Mouse (Mus musculus): Measurements from ENCODE around the gene E130208F15Rik. TPM values are rescaled to one million over a fixed set of nuclear protein-coding genes. Genes with fewer than 3 reads are reported as not detected.

E130208F15Rik gene
- polyA plus RNA-seq, 1 experiment from 2014 or later, result not detected

DNA sequence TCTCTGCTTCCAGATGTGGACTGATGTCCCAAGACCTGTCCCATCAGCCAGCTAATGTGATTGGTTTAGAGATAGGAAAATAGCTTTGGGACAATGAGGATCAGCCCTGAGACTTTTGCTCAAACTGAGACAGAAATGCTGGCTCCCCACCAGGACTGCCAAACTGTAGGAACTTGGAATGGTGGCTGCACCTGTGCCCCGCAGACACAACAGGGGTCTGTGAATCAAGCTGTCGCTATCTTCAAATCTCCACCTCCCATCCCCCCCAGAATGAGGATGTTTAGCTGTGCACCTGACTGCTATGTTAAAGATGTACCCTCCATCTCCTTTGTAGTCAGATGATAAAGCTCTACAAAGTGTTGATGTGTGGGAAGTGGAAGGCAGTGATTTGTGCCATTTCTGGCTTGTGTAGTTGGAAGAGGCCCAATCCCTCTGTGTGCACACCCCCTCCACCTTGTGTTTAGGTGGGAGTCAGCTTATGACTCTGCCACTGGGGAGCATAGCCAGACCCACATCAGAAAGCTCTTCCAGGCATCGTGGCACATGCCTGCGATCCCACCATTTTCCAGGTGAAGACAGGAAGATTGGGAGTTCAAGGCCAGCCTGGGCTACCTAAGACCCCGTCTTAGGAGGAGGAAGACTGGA, 2.9 kb downstream of the E130208F15Rik start:
- H3K27ac ChIP-seq (replicated peaks), result no peak overlapping the region
- peaks cover 10% of the 10 kb centered on the region; the same call in 1 of the 2 replicates for H3K27me3 ChIP-seq (replicated peaks)
- H3K4me3 ChIP-seq (replicated peaks), result no peak overlapping the region
- no peak overlapping the region for H3K4me2 ChIP-seq
- H3K9ac ChIP-seq (replicated peaks), result no peak overlapping the region
- no peaks in the 10 kb centered on the region for H3K36me3 ChIP-seq
- H3K4me1 ChIP-seq, result peaks cover 18% of the 10 kb centered on the region
- WGBS, result 88% methylated on average over 5 of the region's 5 CpGs
- no peaks in the 10 kb centered on the region for H3K9me3 ChIP-seq (replicated peaks)
- no peak for ATAC-seq (ENCODE audit: low FRiP score)

DNA sequence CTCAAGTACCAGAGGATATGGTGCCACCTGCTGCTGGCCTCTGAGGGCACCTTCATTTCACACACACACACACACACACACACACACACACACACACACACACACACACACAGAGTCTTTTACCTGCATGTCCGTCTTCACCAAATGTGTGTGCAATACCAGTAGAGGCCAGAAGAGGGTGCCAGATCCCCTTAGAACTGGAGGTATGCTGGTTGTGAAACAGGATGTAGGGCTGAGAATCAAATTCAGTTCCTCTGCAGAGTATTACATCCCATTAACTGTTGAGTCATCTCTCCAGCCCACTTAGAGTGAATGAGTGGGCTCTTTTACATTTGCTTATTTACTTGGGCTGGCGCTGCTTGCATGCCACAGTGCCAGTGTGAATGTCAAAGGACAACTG, 3.8 kb downstream of the E130208F15Rik start:
- Histone ChIP-seq H3K9me3 (replicated peaks) (no peaks in the 10 kb centered on the region), H3K4me3 (replicated peaks) (no peak overlapping the region), H3K27me3 (replicated peaks) (peaks cover 10% of the 10 kb centered on the region; the same call in 1 of the 2 replicates), H3K4me2 (no peak overlapping the region), H3K9ac (replicated peaks) (no peak overlapping the region), H3K27ac (replicated peaks) (no peak overlapping the region), H3K36me3 (no peaks in the 10 kb centered on the region), H3K4me1 (peaks cover 18% of the 10 kb centered on the region)
- WGBS, result 55% methylated on average over 2 of the region's 2 CpGs
- ATAC-seq (ENCODE audit: low FRiP score), result no peak

DNA sequence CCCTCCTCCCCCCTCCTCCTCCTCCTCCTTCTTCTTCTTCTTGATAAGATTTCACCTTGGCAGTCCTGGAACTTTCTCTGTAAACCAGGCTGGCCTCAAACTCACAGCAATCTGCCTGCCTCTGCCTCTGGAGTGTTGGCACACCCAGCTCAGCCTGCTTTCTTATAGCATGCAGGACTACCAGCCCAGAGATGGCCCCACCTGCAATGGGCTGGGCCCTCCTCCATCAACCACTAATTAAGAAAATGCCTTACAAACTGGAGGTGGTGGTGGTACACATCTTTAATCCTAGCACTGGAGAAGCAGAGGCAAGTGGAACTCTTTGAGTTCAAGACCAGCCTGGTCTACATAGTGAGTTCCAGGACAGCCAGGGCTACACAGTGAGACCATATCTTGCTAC, 4.9 kb downstream of the E130208F15Rik start:
- H3K4me3 ChIP-seq (replicated peaks), result no peak overlapping the region
- ATAC-seq (ENCODE audit: low FRiP score), result no peak
- H3K9me3 ChIP-seq (replicated peaks), result no peaks in the 10 kb centered on the region
- no peaks in the 10 kb centered on the region for H3K36me3 ChIP-seq
- peaks cover 10% of the 10 kb centered on the region; the same call in 1 of the 2 replicates for H3K27me3 ChIP-seq (replicated peaks)
- no peak overlapping the region for H3K9ac ChIP-seq (replicated peaks)
- H3K27ac ChIP-seq (replicated peaks), result no peak overlapping the region
- H3K4me1 ChIP-seq, result peaks cover 13% of the 10 kb centered on the region
- H3K4me2 ChIP-seq, result no peak overlapping the region

DNA sequence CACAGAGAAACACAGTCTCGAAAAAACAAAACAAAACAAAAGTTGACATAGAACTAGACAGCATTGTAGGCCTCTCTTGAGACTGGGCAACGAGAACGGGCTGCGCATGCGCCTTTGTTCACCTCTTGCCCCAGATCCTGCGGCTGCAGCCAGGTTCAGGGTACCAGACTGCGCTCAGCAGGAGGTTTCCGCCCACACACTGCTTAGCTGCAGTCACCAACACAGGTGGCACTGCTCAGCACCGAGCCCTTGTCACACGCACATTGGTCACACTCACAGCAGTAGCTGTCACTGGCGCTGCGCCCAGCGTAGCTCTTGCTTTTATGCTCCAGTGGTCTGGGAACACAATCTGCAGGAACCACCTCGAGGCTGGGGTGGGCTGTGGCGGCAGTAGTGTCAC, 5.6 kb downstream of the E130208F15Rik start:
- Histone ChIP-seq H3K4me1 (peaks cover 18% of the 10 kb centered on the region), H3K9ac (replicated peaks) (no peak overlapping the region), H3K4me2 (no peak overlapping the region), H3K27me3 (replicated peaks) (peaks cover 10% of the 10 kb centered on the region; the same call in 1 of the 2 replicates), H3K27ac (replicated peaks) (no peak overlapping the region), H3K9me3 (replicated peaks) (no peaks in the 10 kb centered on the region), H3K4me3 (replicated peaks) (no peak overlapping the region), H3K36me3 (no peaks in the 10 kb centered on the region)
- no peak for ATAC-seq (ENCODE audit: low FRiP score)
- 42% methylated on average over 15 of the region's 15 CpGs for WGBS

DNA sequence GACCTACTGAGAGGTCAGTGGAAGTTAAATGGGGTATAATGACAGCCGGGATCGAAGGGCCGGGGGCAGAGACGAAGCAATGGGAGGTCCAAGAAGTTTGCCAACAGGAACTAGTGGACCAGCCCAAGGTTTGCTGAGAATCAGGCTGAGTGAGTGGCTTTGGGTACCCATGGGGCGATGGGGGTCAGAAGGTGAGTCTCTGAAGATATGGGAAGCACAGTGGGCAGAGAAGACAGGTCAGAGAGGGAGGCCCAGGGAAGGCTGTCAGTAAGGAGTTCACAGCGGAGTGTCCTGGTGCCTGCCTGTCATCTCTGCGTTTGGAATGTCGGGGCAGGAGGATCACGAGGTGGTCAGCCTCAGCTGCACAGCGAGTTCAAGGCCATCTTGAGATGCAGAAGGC, 6.8 kb downstream of the E130208F15Rik start:
- Histone ChIP-seq H3K4me1 (peaks cover 23% of the 10 kb centered on the region), H3K9me3 (replicated peaks) (no peaks in the 10 kb centered on the region), H3K27me3 (replicated peaks) (peaks cover 10% of the 10 kb centered on the region; the same call in 1 of the 2 replicates), H3K9ac (replicated peaks) (no peak overlapping the region), H3K36me3 (no peaks in the 10 kb centered on the region), H3K27ac (replicated peaks) (no peak overlapping the region), H3K4me2 (no peak overlapping the region), H3K4me3 (replicated peaks) (no peak overlapping the region)
- ATAC-seq (ENCODE audit: low FRiP score), result no peak
- 31% methylated on average over 10 of the region's 10 CpGs for WGBS

DNA sequence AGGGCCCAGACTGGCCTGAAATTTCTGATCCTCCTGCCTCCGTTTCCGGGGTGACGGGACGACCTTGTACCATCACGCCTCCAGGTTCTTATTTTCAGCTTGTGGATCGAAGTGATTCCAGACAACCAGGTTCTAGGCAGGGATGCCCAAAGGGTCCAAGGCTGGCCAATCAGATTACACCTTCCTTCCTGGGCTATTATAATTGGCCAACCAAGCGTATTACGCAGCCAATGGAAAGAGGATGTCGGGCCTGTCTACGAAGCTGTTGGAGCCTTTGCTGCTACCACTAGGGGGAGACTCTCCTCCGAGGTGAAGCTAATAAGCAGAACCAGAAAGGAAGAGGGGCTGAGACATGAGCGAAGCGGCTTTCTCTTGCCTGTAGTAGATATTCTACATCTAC, 10.3 kb downstream of the E130208F15Rik start:
- H3K4me3 ChIP-seq (replicated peaks), result peak overlapping the region; percentile 29
- peak overlapping the region; percentile 56 for H3K4me2 ChIP-seq
- no peak overlapping the region for H3K9ac ChIP-seq (replicated peaks)
- peaks cover 37% of the 10 kb centered on the region for H3K4me1 ChIP-seq
- peak; percentile 94 for ATAC-seq (ENCODE audit: low FRiP score)
- peaks cover 24% of the 10 kb centered on the region for H3K27me3 ChIP-seq (replicated peaks)
- peak overlapping the region; percentile 49 for H3K27ac ChIP-seq (replicated peaks)
- H3K9me3 ChIP-seq (replicated peaks), result no peaks in the 10 kb centered on the region
- H3K36me3 ChIP-seq, result no peaks in the 10 kb centered on the region
- WGBS, result 2% methylated on average over 13 of the region's 13 CpGs

DNA sequence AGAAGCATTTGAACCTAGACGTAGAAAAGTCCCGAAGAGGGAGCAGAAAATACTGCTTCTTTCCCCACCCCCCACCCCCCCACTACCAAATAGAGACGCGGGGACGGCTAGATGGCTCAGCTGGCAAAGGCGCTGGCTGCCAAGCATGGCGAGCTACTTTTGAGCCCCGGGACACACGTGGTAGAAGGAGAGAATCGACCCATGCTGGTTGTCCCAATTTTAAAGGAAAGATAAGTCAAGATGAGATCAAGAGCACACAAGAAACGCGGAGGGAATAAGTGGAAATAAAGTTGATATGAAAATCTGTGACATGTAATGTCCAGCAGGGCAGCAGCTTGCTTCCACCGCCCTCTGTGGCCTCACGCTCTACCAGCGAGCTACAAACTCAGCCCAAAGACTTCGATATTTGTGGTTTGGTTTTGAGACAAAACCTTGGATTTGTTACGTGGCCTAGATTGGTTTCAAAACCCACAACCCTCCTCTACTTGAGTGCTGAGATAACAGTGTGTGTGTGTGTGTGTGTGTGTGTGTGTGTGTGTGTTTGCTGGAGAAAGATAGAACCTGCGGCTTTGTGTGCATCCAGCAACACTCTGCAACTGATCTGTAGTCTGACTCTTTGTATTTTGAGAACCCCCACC, 11.2 kb downstream of the E130208F15Rik start:
- peak overlapping the region; percentile 56 for H3K4me2 ChIP-seq
- H3K27ac ChIP-seq (replicated peaks), result peak overlapping the region; percentile 60; the same call in 1 of the 2 replicates
- no peak overlapping the region for H3K9ac ChIP-seq (replicated peaks)
- 57% methylated on average over 18 of the region's 18 CpGs for WGBS
- peaks cover 24% of the 10 kb centered on the region for H3K27me3 ChIP-seq (replicated peaks)
- H3K9me3 ChIP-seq (replicated peaks), result no peaks in the 10 kb centered on the region
- peaks cover 37% of the 10 kb centered on the region for H3K4me1 ChIP-seq
- H3K36me3 ChIP-seq, result no peaks in the 10 kb centered on the region
- ATAC-seq (ENCODE audit: low FRiP score), result no peak
- H3K4me3 ChIP-seq (replicated peaks), result peak overlapping the region; percentile 29; the same call in 1 of the 2 replicates

DNA sequence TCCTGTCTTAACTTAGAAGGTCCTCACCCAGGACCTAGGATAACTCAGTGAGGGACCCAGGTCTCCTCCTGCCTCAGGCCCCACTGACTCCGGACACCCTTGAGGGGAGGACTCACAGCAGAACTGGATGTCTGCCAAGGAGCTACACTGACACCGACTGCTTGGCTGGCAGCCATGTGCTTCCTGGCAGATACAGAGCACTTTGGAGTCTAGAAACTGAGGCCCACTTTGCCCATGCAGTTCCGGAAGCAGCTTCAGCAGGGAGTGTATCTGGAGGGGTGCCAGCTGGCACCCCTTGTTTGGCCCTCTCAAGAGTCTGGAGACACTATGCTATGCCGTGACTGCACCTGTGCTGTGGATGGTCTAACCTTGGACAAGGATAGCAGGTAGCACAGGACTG, 11.9 kb downstream of the E130208F15Rik start:
- H3K9me3 ChIP-seq (replicated peaks), result no peaks in the 10 kb centered on the region
- peaks cover 37% of the 10 kb centered on the region for H3K4me1 ChIP-seq
- peak; percentile 12; the same call in 1 of the 2 replicates for ATAC-seq (ENCODE audit: low FRiP score)
- H3K36me3 ChIP-seq, result no peaks in the 10 kb centered on the region
- H3K4me2 ChIP-seq, result no peak overlapping the region
- 27% methylated on average over 4 of the region's 4 CpGs for WGBS
- H3K4me3 ChIP-seq (replicated peaks), result no peak overlapping the region
- H3K27ac ChIP-seq (replicated peaks), result peak overlapping the region; percentile 60
- H3K27me3 ChIP-seq (replicated peaks), result peaks cover 24% of the 10 kb centered on the region
- no peak overlapping the region for H3K9ac ChIP-seq (replicated peaks)

DNA sequence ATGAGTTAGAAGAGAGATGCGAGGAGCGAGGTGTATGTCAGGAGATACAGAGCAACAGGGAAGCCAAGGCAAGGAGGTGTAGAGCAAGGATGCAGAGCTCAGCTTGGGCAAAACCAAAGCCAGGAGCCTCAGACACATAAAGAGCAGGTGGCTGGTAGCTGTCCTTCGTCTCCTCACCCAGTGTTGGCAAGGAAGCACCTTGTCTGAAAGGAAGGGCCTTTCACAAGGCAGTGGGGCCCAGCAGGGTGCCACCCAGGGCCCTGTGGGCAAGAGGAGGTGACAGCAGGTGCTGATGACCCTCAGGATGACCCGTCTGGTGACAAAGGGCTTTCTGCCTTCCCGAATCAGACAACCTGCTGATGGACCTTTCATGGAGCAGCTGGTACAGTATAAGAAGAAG, 13.0 kb downstream of the E130208F15Rik start:
- Histone ChIP-seq H3K4me2 (no peak overlapping the region), H3K9ac (replicated peaks) (no peak overlapping the region)
- WGBS, result 71% methylated on average over 5 of the region's 5 CpGs

DNA sequence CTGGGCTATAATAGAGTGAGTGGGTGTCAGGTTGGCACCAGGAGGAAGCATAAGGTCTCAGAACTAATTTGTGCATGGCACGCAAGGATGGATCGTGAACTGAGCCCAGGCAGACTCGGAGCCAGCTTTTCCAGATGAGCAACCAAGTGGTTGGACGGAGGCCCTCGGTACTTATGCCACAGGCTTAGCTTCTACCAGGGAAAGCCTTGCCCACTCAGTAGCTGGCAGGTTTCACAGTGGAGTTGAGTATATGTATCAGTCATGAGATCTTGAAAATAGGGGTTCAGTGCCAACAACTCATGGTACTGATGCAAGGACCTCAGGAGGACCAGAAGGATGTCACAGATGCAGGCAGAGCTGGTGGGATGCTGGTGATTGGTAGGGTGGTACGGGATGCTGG, 14.1 kb downstream of the E130208F15Rik start:
- Histone ChIP-seq H3K27ac (replicated peaks) (no peak overlapping the region), H3K4me1 (peaks cover 37% of the 10 kb centered on the region), H3K9me3 (replicated peaks) (no peaks in the 10 kb centered on the region), H3K9ac (replicated peaks) (no peak overlapping the region), H3K36me3 (no peaks in the 10 kb centered on the region), H3K4me2 (no peak overlapping the region), H3K27me3 (replicated peaks) (peaks cover 21% of the 10 kb centered on the region), H3K4me3 (replicated peaks) (no peak overlapping the region)
- 72% methylated on average over 6 of the region's 6 CpGs for WGBS
- no peak for ATAC-seq (ENCODE audit: low FRiP score)

More for the DNA sequence above, 13.0 kb downstream of the E130208F15Rik start:
- Histone ChIP-seq H3K4me1 (peaks cover 37% of the 10 kb centered on the region), H3K27ac (replicated peaks) (no peak overlapping the region), H3K27me3 (replicated peaks) (peaks cover 21% of the 10 kb centered on the region), H3K9me3 (replicated peaks) (no peaks in the 10 kb centered on the region), H3K4me3 (replicated peaks) (no peak overlapping the region), H3K36me3 (no peaks in the 10 kb centered on the region)
- no peak for ATAC-seq (ENCODE audit: low FRiP score)

DNA sequence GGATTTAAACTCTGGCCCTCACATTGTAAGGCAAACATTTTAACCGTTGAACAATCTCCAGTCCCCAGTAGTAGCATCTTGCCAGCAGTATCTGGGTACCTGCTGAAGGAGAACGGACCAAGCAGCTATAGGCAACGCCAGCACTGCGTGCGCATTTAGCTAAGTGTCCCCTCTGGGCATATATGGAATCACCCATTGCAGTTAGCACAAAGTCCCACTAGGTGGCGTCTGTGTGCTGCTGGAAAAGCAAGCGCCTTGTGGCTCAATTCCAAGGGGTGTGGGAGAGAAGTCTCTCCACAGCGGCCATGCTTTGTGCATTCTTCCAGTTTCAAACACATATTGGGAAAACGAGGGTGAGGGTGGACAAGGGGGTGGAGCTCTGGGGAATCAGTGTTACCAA, 14.8 kb downstream of the E130208F15Rik start:
- H3K9ac ChIP-seq (replicated peaks), result 0 out of 2 replicates have a peak overlapping the region, but pooled peaks have one; percentile 17
- H3K9me3 ChIP-seq (replicated peaks), result no peaks in the 10 kb centered on the region
- WGBS, result under 1% methylated on average over 9 of the region's 9 CpGs
- H3K36me3 ChIP-seq, result no peaks in the 10 kb centered on the region
- H3K4me3 ChIP-seq (replicated peaks), result no peak overlapping the region
- ATAC-seq (ENCODE audit: low FRiP score), result 0 out of 2 replicates have a peak, but pooled peaks have one; percentile 30
- H3K4me2 ChIP-seq, result peak overlapping the region; percentile 32
- H3K27me3 ChIP-seq (replicated peaks), result peaks cover 21% of the 10 kb centered on the region
- peaks cover 34% of the 10 kb centered on the region for H3K4me1 ChIP-seq
- no peak overlapping the region for H3K27ac ChIP-seq (replicated peaks)

Data from neural tube, embryonic 15.5 days (tissue).